Mouse (Mus musculus): ENCODE measurements at regions not wholly inside any gene's neighbourhood (a gene's known extent, or its start where the extent isn't known, plus 50 kb on each side); places are given as distances from the start of the nearest gene placed in this dataset.

GRCm38 (mm10) chr5:77796960-77797359, 389.1 kb upstream of the Igfbp7 start:
- TF ChIP-seq CTCF (IDR thresholded peaks at IDR 0.05; ENCODE audit: low read depth) (no peak), EP300 (IDR thresholded peaks at IDR 0.05; ENCODE audit: low read depth) (no peak)

Data from heart, postnatal 0 days (tissue).